Mouse (Mus musculus): ENCODE measurements around the gene Fam234b. TPM values are rescaled to one million over a fixed set of nuclear protein-coding genes. Genes with fewer than 3 reads are reported as not detected.

Gene Fam234b
- total RNA-seq, 1 experiment: 7.5 TPM

GRCm38 (mm10) chr6:135254153-135254552 is 56.4 kb downstream of the Fam234b start, which contains the start of gene Gsg1:
Gsg1 (minus strand) TSS chr6:135254351.
- H3K4me1 ChIP-seq (ENCODE audit: control insufficient read depth in 2 of 2, insufficient read depth in 2 of 2, low read length in 2 of 2, poor library complexity in 1 of 2): peaks cover 5 to 14% of the 10 kb centered on the region in 2 experiments; a peak in 2 of 4 replicates
- peak within 1 kb of the TSS; percentile 61; the same call in 1 of the 2 replicates for H3K27ac ChIP-seq (ENCODE audit: insufficient read depth, low read depth, low read length, poor library complexity, severe bottlenecking)
- no peak within 1 kb of the TSS for H3K9ac ChIP-seq (ENCODE audit: insufficient read depth, low read depth, low read length, poor library complexity, severe bottlenecking)
- no peak within 1 kb of the TSS for H3K4me3 ChIP-seq (ENCODE audit: insufficient read depth in 1 of 2, low read depth in 1 of 2, low read length in 2 of 2, poor library complexity in 1 of 2, severe bottlenecking in 1 of 2)
- DNase-seq (ENCODE audit: low read depth, low spot score): no peak
- H3K36me3 ChIP-seq (ENCODE audit: control insufficient read depth, insufficient read depth, low read length, poor library complexity, severe bottlenecking): no peaks in the 10 kb centered on the region
- in situ Hi-C loops (cut with MboI; ENCODE audit: low sequenced_read_pairs in 2 of 2, unreplicated experiment in 2 of 2): no loop called here
- TF ChIP-seq ZNF384 (IDR thresholded peaks at IDR 0.05; ENCODE audit: low read depth, low read length) (no peak), ZC3H11A (IDR thresholded peaks at IDR 0.05; ENCODE audit: borderline replicate concordance, low read depth, low read length) (no peak), HCFC1 (IDR thresholded peaks at IDR 0.05; ENCODE audit: borderline replicate concordance, insufficient read depth, low read length) (no peak), CHD2 (IDR thresholded peaks at IDR 0.05; ENCODE audit: low read depth, low read length) (no peak), MAFK (IDR thresholded peaks at IDR 0.05; ENCODE audit: insufficient read depth, low read depth, low read length) (no peak)
- H3K9me3 ChIP-seq (ENCODE audit: control insufficient read depth, insufficient read depth, low read depth, low read length): no peaks in the 10 kb centered on the region

DNA sequence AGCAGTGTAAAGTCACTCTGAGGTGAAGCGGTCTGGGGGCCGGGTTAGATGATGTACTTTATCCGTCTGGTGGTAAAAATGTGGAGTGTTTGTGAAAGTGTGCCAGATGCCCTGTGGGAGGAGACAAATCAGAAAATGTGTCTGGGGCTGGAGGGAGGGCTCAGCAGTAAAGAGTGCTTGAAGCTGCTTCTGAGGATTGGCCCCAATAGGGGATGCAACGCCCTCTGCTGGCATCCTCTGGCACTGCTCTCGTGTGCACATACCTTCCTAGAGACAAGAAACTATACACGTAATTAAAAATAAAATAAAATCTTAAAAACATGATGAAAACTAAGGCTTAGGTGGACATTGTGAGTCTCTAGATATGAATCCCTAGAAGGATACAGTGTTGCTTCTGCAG is 62.7 kb downstream of the Fam234b start:
- no peak for DNase-seq (ENCODE audit: low read depth, low spot score)
- Histone ChIP-seq H3K36me3 (ENCODE audit: control insufficient read depth, insufficient read depth, low read length, poor library complexity, severe bottlenecking) (no peaks in the 10 kb centered on the region), H3K27ac (ENCODE audit: insufficient read depth, low read depth, low read length, poor library complexity, severe bottlenecking) (no peak overlapping the region), H3K4me3 (ENCODE audit: insufficient read depth in 1 of 2, low read depth in 1 of 2, low read length in 2 of 2, poor library complexity in 1 of 2, severe bottlenecking in 1 of 2) (no peak overlapping the region), H3K9ac (ENCODE audit: insufficient read depth, low read depth, low read length, poor library complexity, severe bottlenecking) (no peak overlapping the region), H3K4me1 (ENCODE audit: control insufficient read depth in 2 of 2, insufficient read depth in 2 of 2, low read length in 2 of 2, poor library complexity in 1 of 2) (no peaks in the 10 kb centered on the region), H3K9me3 (ENCODE audit: control insufficient read depth, insufficient read depth, low read depth, low read length) (no peaks in the 10 kb centered on the region)
- in situ Hi-C loops (cut with MboI; ENCODE audit: low sequenced_read_pairs in 2 of 2, unreplicated experiment in 2 of 2): no loop called here
- 0 out of 2 replicates have a peak, but pooled peaks have one; percentile 3 for TF ChIP-seq ZC3H11A (IDR thresholded peaks at IDR 0.05; ENCODE audit: borderline replicate concordance, low read depth, low read length)
- TF ChIP-seq MAFK (IDR thresholded peaks at IDR 0.05; ENCODE audit: insufficient read depth, low read depth, low read length): no peak

GRCm38 (mm10) chr6:135261124-135261523 is 63.3 kb downstream of the Fam234b start:
- no peak overlapping the region for H3K9ac ChIP-seq (ENCODE audit: insufficient read depth, low read depth, low read length, poor library complexity, severe bottlenecking)
- in situ Hi-C loops (cut with MboI; ENCODE audit: low sequenced_read_pairs in 2 of 2, unreplicated experiment in 2 of 2): no loop called here
- no peak for DNase-seq (ENCODE audit: low read depth, low spot score)
- no peak overlapping the region for H3K4me3 ChIP-seq (ENCODE audit: insufficient read depth in 1 of 2, low read depth in 1 of 2, low read length in 2 of 2, poor library complexity in 1 of 2, severe bottlenecking in 1 of 2)
- H3K9me3 ChIP-seq (ENCODE audit: control insufficient read depth, insufficient read depth, low read depth, low read length): no peaks in the 10 kb centered on the region
- no peaks in the 10 kb centered on the region for H3K4me1 ChIP-seq (ENCODE audit: control insufficient read depth in 2 of 2, insufficient read depth in 2 of 2, low read length in 2 of 2, poor library complexity in 1 of 2)
- no peak overlapping the region for H3K27ac ChIP-seq (ENCODE audit: insufficient read depth, low read depth, low read length, poor library complexity, severe bottlenecking)
- TF ChIP-seq CHD2 (IDR thresholded peaks at IDR 0.05; ENCODE audit: low read depth, low read length) (no peak), HCFC1 (IDR thresholded peaks at IDR 0.05; ENCODE audit: borderline replicate concordance, insufficient read depth, low read length) (no peak), ZC3H11A (IDR thresholded peaks at IDR 0.05; ENCODE audit: borderline replicate concordance, low read depth, low read length) (no peak), ZNF384 (IDR thresholded peaks at IDR 0.05; ENCODE audit: low read depth, low read length) (no peak), MAFK (IDR thresholded peaks at IDR 0.05; ENCODE audit: insufficient read depth, low read depth, low read length) (no peak)
- H3K36me3 ChIP-seq (ENCODE audit: control insufficient read depth, insufficient read depth, low read length, poor library complexity, severe bottlenecking): no peaks in the 10 kb centered on the region

DNA sequence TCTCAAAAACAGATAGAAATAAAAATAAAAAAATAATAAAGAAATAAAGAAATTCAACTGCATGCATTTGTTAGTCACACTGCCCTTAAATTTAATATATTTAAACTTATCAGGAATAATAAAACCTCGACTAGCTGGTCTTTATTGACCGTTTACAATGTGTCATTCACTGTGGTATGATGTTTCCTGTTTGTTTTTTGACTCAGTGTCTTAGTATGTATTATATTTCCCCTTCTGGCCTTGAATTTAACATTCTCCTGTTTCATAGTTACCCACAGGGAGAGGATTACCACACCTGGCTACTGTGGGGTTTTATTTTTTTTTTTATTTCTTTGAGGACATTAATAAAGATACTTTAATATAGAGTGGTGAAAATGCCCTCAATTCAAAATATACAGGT is 64.8 kb downstream of the Fam234b start:
- no peaks in the 10 kb centered on the region for H3K9me3 ChIP-seq (ENCODE audit: control insufficient read depth, insufficient read depth, low read depth, low read length)
- H3K36me3 ChIP-seq (ENCODE audit: control insufficient read depth, insufficient read depth, low read length, poor library complexity, severe bottlenecking): no peaks in the 10 kb centered on the region
- TF ChIP-seq ZNF384 (IDR thresholded peaks at IDR 0.05; ENCODE audit: low read depth, low read length): no peak
- TF ChIP-seq HCFC1 (IDR thresholded peaks at IDR 0.05; ENCODE audit: borderline replicate concordance, insufficient read depth, low read length): no peak
- TF ChIP-seq CHD2 (IDR thresholded peaks at IDR 0.05; ENCODE audit: low read depth, low read length): no peak
- TF ChIP-seq ZC3H11A (IDR thresholded peaks at IDR 0.05; ENCODE audit: borderline replicate concordance, low read depth, low read length): no peak
- in situ Hi-C loops (cut with MboI; ENCODE audit: low sequenced_read_pairs in 2 of 2, unreplicated experiment in 2 of 2): no loop called here
- H3K27ac ChIP-seq (ENCODE audit: insufficient read depth, low read depth, low read length, poor library complexity, severe bottlenecking): no peak overlapping the region
- H3K4me3 ChIP-seq (ENCODE audit: insufficient read depth in 1 of 2, low read depth in 1 of 2, low read length in 2 of 2, poor library complexity in 1 of 2, severe bottlenecking in 1 of 2): no peak overlapping the region
- no peak overlapping the region for H3K9ac ChIP-seq (ENCODE audit: insufficient read depth, low read depth, low read length, poor library complexity, severe bottlenecking)
- DNase-seq (ENCODE audit: low read depth, low spot score): no peak
- no peaks in the 10 kb centered on the region for H3K4me1 ChIP-seq (ENCODE audit: control insufficient read depth in 2 of 2, insufficient read depth in 2 of 2, low read length in 2 of 2, poor library complexity in 1 of 2)

DNA sequence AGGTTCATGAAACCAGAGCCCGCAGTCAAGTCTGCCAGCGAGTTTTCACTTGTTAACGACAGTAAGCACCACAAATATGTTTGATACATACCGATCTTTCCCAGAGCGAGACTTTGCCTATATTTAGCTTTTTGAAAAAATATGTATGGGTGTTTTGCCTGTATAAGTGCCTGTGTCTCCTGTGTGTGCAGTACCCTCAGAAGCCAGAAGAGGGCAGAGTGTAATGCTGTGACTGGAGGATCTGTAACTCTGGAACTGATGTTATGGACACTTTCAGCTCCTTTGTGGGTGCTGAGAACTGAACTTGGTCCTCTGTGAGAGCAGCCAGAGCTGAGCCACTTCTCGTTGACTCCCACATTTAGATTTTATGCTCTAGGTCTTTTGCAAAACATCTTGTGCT is 66.4 kb downstream of the Fam234b start:
- in situ Hi-C loops (cut with MboI; ENCODE audit: low sequenced_read_pairs in 2 of 2, unreplicated experiment in 2 of 2): no loop called here

More for the DNA sequence above, 66.4 kb downstream of the Fam234b start:
- H3K27ac ChIP-seq (ENCODE audit: insufficient read depth, low read depth, low read length, poor library complexity, severe bottlenecking): no peak overlapping the region
- DNase-seq (ENCODE audit: low read depth, low spot score): no peak
- no peak overlapping the region for H3K4me3 ChIP-seq (ENCODE audit: insufficient read depth in 1 of 2, low read depth in 1 of 2, low read length in 2 of 2, poor library complexity in 1 of 2, severe bottlenecking in 1 of 2)
- TF ChIP-seq ZC3H11A (IDR thresholded peaks at IDR 0.05; ENCODE audit: borderline replicate concordance, low read depth, low read length) (peak; percentile 55; the same call in 1 of the 2 replicates), CHD2 (IDR thresholded peaks at IDR 0.05; ENCODE audit: low read depth, low read length) (no peak), MAFK (IDR thresholded peaks at IDR 0.05; ENCODE audit: insufficient read depth, low read depth, low read length) (no peak)
- no peaks in the 10 kb centered on the region for H3K4me1 ChIP-seq (ENCODE audit: control insufficient read depth in 2 of 2, insufficient read depth in 2 of 2, low read length in 2 of 2, poor library complexity in 1 of 2)
- H3K36me3 ChIP-seq (ENCODE audit: control insufficient read depth, insufficient read depth, low read length, poor library complexity, severe bottlenecking): no peaks in the 10 kb centered on the region
- H3K9me3 ChIP-seq (ENCODE audit: control insufficient read depth, insufficient read depth, low read depth, low read length): no peaks in the 10 kb centered on the region
- no peak overlapping the region for H3K9ac ChIP-seq (ENCODE audit: insufficient read depth, low read depth, low read length, poor library complexity, severe bottlenecking)
